Mouse (Mus musculus): ENCODE results near the gene Tnrc6c. TPM values are rescaled to one million over a fixed set of nuclear protein-coding genes. Genes with fewer than 3 reads are reported as not detected.

The Tnrc6c gene
- polyA plus RNA-seq, 1 experiment from 2014 or later: 4.7 TPM

- Histone ChIP-seq H3K4me2 (no peak overlapping the region), H3K4me1 (no peaks in the 10 kb centered on the region), H3K27me3 (replicated peaks) (peaks cover 49% of the 10 kb centered on the region), H3K9ac (no peak overlapping the region), H3K27ac (no peak overlapping the region), H3K9me3 (replicated peaks) (no peaks in the 10 kb centered on the region), H3K36me3 (no peaks in the 10 kb centered on the region), H3K4me3 (no peak overlapping the region)
- ATAC-seq: no peak
- WGBS (ENCODE audit: insufficient replicate concordance): 74% methylated on average over 2 of the region's 2 CpGs
Observed at GRCm38 (mm10) chr11:117642181-117642580, 11.9 kb upstream of the Tnrc6c start.

DNA sequence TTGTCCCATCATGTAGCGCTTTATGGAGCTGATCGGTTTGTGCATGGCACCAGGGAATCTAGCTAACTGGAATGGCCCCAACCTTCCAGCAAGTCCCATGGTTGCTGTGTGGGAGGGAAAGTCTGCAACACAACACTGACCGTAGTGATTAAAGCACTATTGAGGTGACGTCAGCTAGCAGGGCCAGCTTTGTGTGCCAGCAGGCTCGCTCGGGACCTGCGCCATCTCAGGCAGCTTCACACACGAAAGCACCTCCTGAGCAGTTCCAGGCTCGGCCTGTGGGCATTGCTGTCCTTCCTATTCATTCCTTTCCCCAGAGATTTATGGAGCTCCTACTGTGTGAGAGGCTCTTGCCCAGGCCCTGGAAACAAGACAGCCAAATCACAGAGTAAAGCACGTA, 10.8 kb upstream of the Tnrc6c start:
- WGBS (ENCODE audit: insufficient replicate concordance): 71% methylated on average over 10 of the region's 10 CpGs

DNA sequence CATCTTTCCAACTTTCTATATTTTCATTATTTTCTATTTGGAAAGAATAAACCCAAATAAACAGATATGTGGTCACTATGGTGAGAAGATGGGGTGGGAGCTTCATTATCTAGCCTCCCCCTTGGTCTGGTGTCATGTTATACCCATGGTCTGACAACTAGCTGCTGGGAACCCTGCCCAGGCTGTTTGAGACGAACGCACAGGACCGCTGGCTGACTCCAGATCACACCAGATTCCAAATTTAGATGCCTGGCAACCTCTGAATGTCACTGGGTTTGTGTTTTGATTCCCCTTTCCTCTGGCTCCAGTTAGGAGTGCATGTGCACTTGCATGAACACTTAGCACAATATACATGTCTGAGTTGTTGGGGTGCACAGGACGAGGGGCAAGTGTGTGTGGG, 7.3 kb upstream of the Tnrc6c start:
- H3K4me1 ChIP-seq: no peaks in the 10 kb centered on the region
- H3K4me3 ChIP-seq: no peak overlapping the region
- H3K9me3 ChIP-seq (replicated peaks): no peaks in the 10 kb centered on the region
- no peak overlapping the region for H3K4me2 ChIP-seq
- H3K36me3 ChIP-seq: no peaks in the 10 kb centered on the region
- H3K9ac ChIP-seq: no peak overlapping the region
- ATAC-seq: no peak
- H3K27me3 ChIP-seq (replicated peaks): peaks cover 67% of the 10 kb centered on the region
- H3K27ac ChIP-seq: no peak overlapping the region
- 73% methylated on average over 4 of the region's 4 CpGs for WGBS (ENCODE audit: insufficient replicate concordance)

More for the DNA sequence above, 10.8 kb upstream of the Tnrc6c start:
- Histone ChIP-seq H3K4me1 (no peaks in the 10 kb centered on the region), H3K4me2 (no peak overlapping the region), H3K4me3 (no peak overlapping the region), H3K27me3 (replicated peaks) (peaks cover 49% of the 10 kb centered on the region), H3K27ac (no peak overlapping the region), H3K36me3 (no peaks in the 10 kb centered on the region), H3K9ac (no peak overlapping the region), H3K9me3 (replicated peaks) (no peaks in the 10 kb centered on the region)
- ATAC-seq: no peak

DNA sequence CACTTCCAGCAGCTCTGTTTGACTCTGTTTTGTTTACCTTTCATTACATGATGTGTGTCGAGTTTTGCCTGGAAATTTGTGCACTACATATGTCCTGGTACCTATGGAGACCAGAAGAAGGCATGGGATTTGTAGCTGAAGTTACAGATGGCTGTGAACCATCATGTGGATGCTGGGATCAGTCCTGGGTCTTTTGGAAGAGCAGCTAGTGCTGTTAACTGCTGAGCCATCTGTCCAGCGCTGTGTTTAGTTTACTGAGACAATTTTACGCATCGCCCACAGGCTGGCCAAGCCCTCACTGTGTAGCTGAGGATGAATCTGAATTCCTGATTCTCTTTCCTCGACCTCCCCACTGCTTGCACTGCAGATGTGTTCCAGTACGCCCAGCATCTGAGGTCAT, 6.1 kb upstream of the Tnrc6c start:
- WGBS (ENCODE audit: insufficient replicate concordance): 62% methylated on average over 6 of the region's 6 CpGs
- no peaks in the 10 kb centered on the region for H3K9me3 ChIP-seq (replicated peaks)
- ATAC-seq: no peak
- H3K4me3 ChIP-seq: no peak overlapping the region
- no peak overlapping the region for H3K27ac ChIP-seq
- H3K9ac ChIP-seq: no peak overlapping the region
- H3K4me1 ChIP-seq: 0 out of 2 replicates have a peak, but pooled peaks cover 2% of the 10 kb centered on the region
- no peaks in the 10 kb centered on the region for H3K36me3 ChIP-seq
- no peak overlapping the region for H3K4me2 ChIP-seq
- peaks cover 77% of the 10 kb centered on the region for H3K27me3 ChIP-seq (replicated peaks)

DNA sequence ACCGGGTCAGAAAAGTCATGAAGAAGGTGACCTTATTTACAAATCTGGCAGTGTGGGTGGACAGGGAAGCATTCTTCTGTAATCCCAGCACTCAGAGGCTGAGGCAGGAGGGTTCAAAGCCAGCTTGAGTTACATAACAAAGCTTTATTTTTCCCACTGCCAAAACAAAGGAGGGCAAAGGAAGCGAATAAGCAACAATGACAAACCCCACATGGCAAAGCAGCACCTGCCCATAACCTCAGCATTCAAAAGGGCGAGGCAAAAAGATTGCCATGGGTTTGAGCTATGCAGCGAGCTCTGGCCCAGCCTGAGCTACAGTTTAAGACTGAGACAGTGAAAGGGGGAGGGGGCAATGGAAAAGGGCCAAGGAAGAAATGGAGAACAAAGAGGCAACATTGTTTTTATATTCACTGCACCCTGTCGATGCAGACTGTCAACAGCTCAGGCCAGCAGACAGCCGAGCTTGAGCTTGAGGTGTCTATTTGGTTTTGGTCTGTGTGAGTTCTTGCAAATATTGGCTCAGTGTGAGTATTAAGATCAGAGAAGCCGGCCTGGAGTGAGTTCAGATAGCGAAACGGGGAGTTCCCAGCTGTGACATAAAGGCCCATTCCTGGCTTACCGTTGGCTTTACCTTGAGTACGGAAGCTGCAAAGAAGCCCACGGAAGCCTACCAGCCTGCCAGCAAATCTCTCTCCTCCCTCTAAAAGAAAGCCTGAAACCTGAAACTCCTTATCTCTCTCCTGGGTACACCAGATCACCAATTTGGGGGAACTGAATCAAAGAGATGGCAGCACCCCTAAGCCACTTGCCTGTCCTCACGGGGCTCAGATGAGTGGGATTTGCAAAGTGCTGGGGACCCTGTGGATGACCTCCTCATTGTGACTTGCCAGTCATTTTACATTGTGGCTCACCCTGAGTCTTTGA, 3.1 kb upstream of the Tnrc6c start:
- Histone ChIP-seq H3K27me3 (replicated peaks) (peaks cover 65% of the 10 kb centered on the region), H3K4me2 (no peak overlapping the region)
- WGBS (ENCODE audit: insufficient replicate concordance): 45% methylated on average over 13 of the region's 13 CpGs

GRCm38 (mm10) chr11:117652907-117653306, 1.2 kb upstream of the Tnrc6c start:
- peak overlapping the region; percentile 99; the same call in 1 of the 2 replicates for H3K4me2 ChIP-seq
- 46% methylated on average over 3 of the region's 3 CpGs for WGBS (ENCODE audit: insufficient replicate concordance)
- H3K27ac ChIP-seq: no peak overlapping the region
- no peak overlapping the region for H3K9ac ChIP-seq
- H3K4me1 ChIP-seq: peaks cover 39% of the 10 kb centered on the region
- ATAC-seq: no peak
- no peaks in the 10 kb centered on the region for H3K9me3 ChIP-seq (replicated peaks)
- no peaks in the 10 kb centered on the region for H3K36me3 ChIP-seq
- H3K4me3 ChIP-seq: no peak overlapping the region
- H3K27me3 ChIP-seq (replicated peaks): peaks cover 59% of the 10 kb centered on the region

More for the DNA sequence above, 3.1 kb upstream of the Tnrc6c start:
- Histone ChIP-seq H3K4me1 (peaks cover 23% of the 10 kb centered on the region), H3K9me3 (replicated peaks) (no peaks in the 10 kb centered on the region), H3K27ac (no peak overlapping the region), H3K9ac (no peak overlapping the region), H3K4me3 (no peak overlapping the region), H3K36me3 (no peaks in the 10 kb centered on the region)
- ATAC-seq: no peak

- peak overlapping the region; percentile 88 for H3K9ac ChIP-seq
- no peaks in the 10 kb centered on the region for H3K9me3 ChIP-seq (replicated peaks)
- H3K4me2 ChIP-seq: peak overlapping the region; percentile 99
- peak overlapping the region; percentile 83 for H3K27ac ChIP-seq
- H3K36me3 ChIP-seq: no peaks in the 10 kb centered on the region
- under 1% methylated on average over 66 of the region's 71 CpGs for WGBS (ENCODE audit: insufficient replicate concordance)
- peaks cover 48% of the 10 kb centered on the region for H3K27me3 ChIP-seq (replicated peaks)
- H3K4me1 ChIP-seq: peaks cover 51% of the 10 kb centered on the region
- ATAC-seq: peak; percentile 93
- peak overlapping the region; percentile 83 for H3K4me3 ChIP-seq
Observed at GRCm38 (mm10) chr11:117654380-117654924, 363 bp downstream of the Tnrc6c start.

- Histone ChIP-seq H3K4me3 (peak overlapping the region; percentile 83), H3K27me3 (replicated peaks) (peaks cover 43% of the 10 kb centered on the region), H3K9me3 (replicated peaks) (no peaks in the 10 kb centered on the region), H3K36me3 (no peaks in the 10 kb centered on the region), H3K27ac (peak overlapping the region; percentile 83), H3K4me1 (peaks cover 51% of the 10 kb centered on the region), H3K4me2 (peak overlapping the region; percentile 99), H3K9ac (peak overlapping the region; percentile 88)
- peak; percentile 56 for ATAC-seq
- WGBS (ENCODE audit: insufficient replicate concordance): under 1% methylated on average over 65 of the region's 66 CpGs
Observed at GRCm38 (mm10) chr11:117654934-117655291, 824 bp downstream of the Tnrc6c start.

DNA sequence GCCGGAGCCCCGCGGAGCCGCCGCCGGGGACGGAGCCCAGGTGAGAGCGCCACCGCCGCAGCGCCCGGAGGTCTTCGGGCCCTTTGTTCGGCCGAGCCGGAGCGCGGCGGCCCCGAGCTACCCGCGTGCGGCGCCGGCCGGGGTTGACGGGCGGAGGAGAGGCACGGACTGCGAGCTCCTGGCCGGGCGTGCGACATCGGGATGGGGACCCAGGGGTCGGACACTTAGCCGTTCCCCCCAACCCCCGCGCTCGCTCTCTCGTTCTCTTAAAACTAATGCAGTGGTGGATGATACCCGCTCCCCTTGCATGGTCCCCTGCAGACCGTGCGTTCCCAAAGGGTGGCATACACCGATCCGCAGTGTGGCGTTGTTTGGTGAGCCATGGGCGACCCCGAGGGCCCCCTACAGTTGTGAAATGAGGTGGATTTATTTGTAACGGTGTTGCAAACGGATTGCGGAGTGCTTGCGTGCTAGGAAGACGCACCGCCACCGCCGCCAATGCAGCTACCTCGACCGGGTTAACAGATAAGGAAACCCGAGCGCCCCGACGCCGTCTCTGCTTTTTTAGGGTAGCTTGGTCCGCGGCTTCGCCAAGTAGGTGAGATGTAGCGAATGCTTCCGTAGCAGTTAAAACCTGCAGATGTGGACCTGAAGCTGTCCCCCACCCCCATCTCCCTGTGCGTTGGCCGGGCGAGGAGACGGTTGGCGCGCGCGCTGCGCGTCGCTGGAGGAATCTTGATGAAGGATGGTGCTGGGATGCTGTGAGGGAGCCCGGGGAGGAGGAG, 1.4 kb downstream of the Tnrc6c start:
- Histone ChIP-seq H3K9me3 (replicated peaks) (no peaks in the 10 kb centered on the region), H3K27me3 (replicated peaks) (peaks cover 37% of the 10 kb centered on the region), H3K9ac (peak overlapping the region; percentile 88), H3K36me3 (no peaks in the 10 kb centered on the region), H3K4me1 (peaks cover 51% of the 10 kb centered on the region), H3K4me2 (peak overlapping the region; percentile 99), H3K4me3 (peak overlapping the region; percentile 83), H3K27ac (peak overlapping the region; percentile 83)
- peak; percentile 21; the same call in 1 of the 2 replicates for ATAC-seq
- WGBS (ENCODE audit: insufficient replicate concordance): 2% methylated on average over 80 of the region's 80 CpGs

GRCm38 (mm10) chr11:117656077-117656401, 1.9 kb downstream of the Tnrc6c start:
- peak overlapping the region; percentile 83 for H3K4me3 ChIP-seq
- H3K9ac ChIP-seq: peak overlapping the region; percentile 88
- 13% methylated on average over 10 of the region's 10 CpGs for WGBS (ENCODE audit: insufficient replicate concordance)
- H3K9me3 ChIP-seq (replicated peaks): no peaks in the 10 kb centered on the region
- no peaks in the 10 kb centered on the region for H3K36me3 ChIP-seq
- ATAC-seq: no peak
- H3K4me1 ChIP-seq: peaks cover 53% of the 10 kb centered on the region
- peak overlapping the region; percentile 99 for H3K4me2 ChIP-seq
- H3K27me3 ChIP-seq (replicated peaks): peaks cover 32% of the 10 kb centered on the region
- 0 out of 2 replicates have a peak overlapping the region, but pooled peaks have one; percentile 83 for H3K27ac ChIP-seq

GRCm38 (mm10) chr11:117658974-117659373, 4.9 kb downstream of the Tnrc6c start:
- H3K36me3 ChIP-seq: no peaks in the 10 kb centered on the region
- no peak overlapping the region for H3K27ac ChIP-seq
- no peaks in the 10 kb centered on the region for H3K9me3 ChIP-seq (replicated peaks)
- WGBS (ENCODE audit: insufficient replicate concordance): 74% methylated on average over 4 of the region's 4 CpGs
- peaks cover 3% of the 10 kb centered on the region for H3K27me3 ChIP-seq (replicated peaks)
- peaks cover 56% of the 10 kb centered on the region for H3K4me1 ChIP-seq
- H3K4me3 ChIP-seq: no peak overlapping the region
- no peak for ATAC-seq
- H3K4me2 ChIP-seq: no peak overlapping the region
- H3K9ac ChIP-seq: no peak overlapping the region

All from liver, embryonic 12.5 days (tissue).